Mouse (Mus musculus): ENCODE data around the gene Prdm13.

Prdm13 gene

GRCm38 (mm10) chr4:21685595-21686091, at the start of gene Prdm13:
Prdm13 (minus strand) TSS chr4:21685963.
- no peak for DNase-seq (ENCODE audit: low spot score)

- DNase-seq (ENCODE audit: low spot score) = peak; percentile 94
These were observed 41.9 kb upstream of the Prdm13 start, which contains the start of gene Ccnc for GRCm38 (mm10) chr4:21727615-21728165. Ccnc (plus strand) TSS chr4:21727701.

GRCm38 (mm10) chr4:21726912-21727614, 41.3 kb upstream of the Prdm13 start:
- DNase-seq (ENCODE audit: low spot score) = peak; percentile 70

GRCm38 (mm10) chr4:21722752-21723334, 37.1 kb upstream of the Prdm13 start:
- no peak for DNase-seq (ENCODE audit: low spot score)

GRCm38 (mm10) chr4:21712147-21712546, 26.4 kb upstream of the Prdm13 start:
- peak; percentile 13 for DNase-seq (ENCODE audit: low spot score)

- no peak for DNase-seq (ENCODE audit: low spot score)
These were observed 19.3 kb upstream of the Prdm13 start for GRCm38 (mm10) chr4:21705046-21705445.

GRCm38 (mm10) chr4:21695638-21696254, 10.0 kb upstream of the Prdm13 start:
- DNase-seq (ENCODE audit: low spot score) = peak; percentile 34

GRCm38 (mm10) chr4:21690221-21690620, 4.5 kb upstream of the Prdm13 start:
- no peak for DNase-seq (ENCODE audit: low spot score)

GRCm38 (mm10) chr4:21689492-21689941, 3.8 kb upstream of the Prdm13 start:
- no peak for DNase-seq (ENCODE audit: low spot score)

- DNase-seq (ENCODE audit: low spot score) = peak; percentile 7
These were observed 3.0 kb upstream of the Prdm13 start for GRCm38 (mm10) chr4:21688703-21689200.

- no peak for DNase-seq (ENCODE audit: low spot score)
These were observed 2.3 kb upstream of the Prdm13 start for GRCm38 (mm10) chr4:21687783-21688702.

- no peak for DNase-seq (ENCODE audit: low spot score)
These were observed 1.2 kb upstream of the Prdm13 start for GRCm38 (mm10) chr4:21686934-21687333.

GRCm38 (mm10) chr4:21686416-21686815, 653 bp upstream of the Prdm13 start:
- DNase-seq (ENCODE audit: low spot score) = no peak

- no peak for DNase-seq (ENCODE audit: low spot score)
These were observed 1.3 kb downstream of the Prdm13 start for GRCm38 (mm10) chr4:21684341-21684970.

GRCm38 (mm10) chr4:21682421-21683150, 3.2 kb downstream of the Prdm13 start:
- DNase-seq (ENCODE audit: low spot score) = no peak

- no peak for DNase-seq (ENCODE audit: low spot score)
These were observed 4.8 kb downstream of the Prdm13 start for GRCm38 (mm10) chr4:21680971-21681370.

- no peak for DNase-seq (ENCODE audit: low spot score)
These were observed 5.9 kb downstream of the Prdm13 start for GRCm38 (mm10) chr4:21679624-21680480.

- no peak for DNase-seq (ENCODE audit: low spot score)
These were observed 6.7 kb downstream of the Prdm13 start for GRCm38 (mm10) chr4:21678975-21679623.

Data from MN1 (cell line).